Mouse (Mus musculus) neural tube, embryonic 11.5 days (tissue): ENCODE measurements around the gene Baiap2l1. TPM values are rescaled to one million over a fixed set of nuclear protein-coding genes. Genes with fewer than 3 reads are reported as not detected.
"Not testable (repeated sequence)": the region's sequence is repeated elsewhere in the genome, so short reads cannot be mapped to it uniquely, and the experiment has no call there.

Experiments used
- ATAC-seq: fragments of 200-750 bp; cut with Nextera tagmentation; 2 replicates; pipeline ENCODE4 v1.8.0; 2017; ENCODE audit warnings: moderate number of reproducible peaks, mild to moderate bottlenecking, moderate TSS enrichment, moderate library complexity; ENCODE audit not compliant: insufficient read depth, low FRiP score, low TSS enrichment
- DNase-seq: peaks from one replicate; pipeline ENCODE4 v3.0.0-alpha.2; 2015; ENCODE audit warnings: low spot score
- H3K27ac ChIP-seq: fragments of 300-500 bp; sonication (generic); 2 replicates; pipeline ENCODE4 v1.5.1; 2014; ENCODE audit warnings: low read depth, mild to moderate bottlenecking, low read length
- H3K27me3 ChIP-seq: fragments of 300-500 bp; sonication (generic); 2 replicates; pipeline ENCODE4 v1.6.1; 2014; ENCODE audit warnings: mild to moderate bottlenecking, low read length, mixed read lengths; ENCODE audit not compliant: control insufficient read depth, insufficient read depth
- H3K36me3 ChIP-seq: fragments of 300-500 bp; sonication (generic); 2 replicates; pipeline ENCODE4 v1.6.1; 2014; ENCODE audit warnings: mild to moderate bottlenecking, low read length, moderate library complexity, mixed read lengths; ENCODE audit not compliant: control insufficient read depth, insufficient read depth
- H3K4me1 ChIP-seq: fragments of 300-500 bp; sonication (generic); 2 replicates; pipeline ENCODE4 v1.6.1; 2014; ENCODE audit warnings: low read length, mixed read lengths; ENCODE audit not compliant: control insufficient read depth, insufficient read depth
- H3K4me2 ChIP-seq: fragments of 300-500 bp; sonication (generic); 2 replicates; pipeline ENCODE4 v1.6.1; 2014; ENCODE audit warnings: low read depth, mild to moderate bottlenecking, moderate library complexity
- H3K4me3 ChIP-seq: fragments of 300-500 bp; sonication (generic); 2 replicates; pipeline ENCODE4 v1.5.1; 2014; ENCODE audit warnings: low read depth, low read length
- H3K9ac ChIP-seq: fragments of 300-500 bp; sonication (generic); 2 replicates; pipeline ENCODE4 v1.6.1; 2014; ENCODE audit warnings: mild to moderate bottlenecking, low read length
- H3K9me3 ChIP-seq: fragments of 300-500 bp; sonication (generic); 2 replicates; pipeline ENCODE4 v1.6.1; 2016; ENCODE audit warnings: low read length; ENCODE audit not compliant: control insufficient read depth
- WGBS: fragments of 180-500 bp; shearing (Covaris S2); extraction: QIAGEN DNeasy Blood & Tissue Kit; methylation state at CpG from one replicate; pipeline ENCODE4 v1.1.7; 2014; 5-methylcytosine and 5-hydroxymethylcytosine counted together
- polyA plus RNA-seq: library from polyadenylated mRNA; unstranded; fragments of >200 nt; fragmentation: Nextera tagmentation; extraction: Ambion mirVana; gene quantifications from 2 replicates; pipeline ENCODE4 v1.2.1, GENCODE M21; 2014

Gene Baiap2l1
- polyA plus RNA-seq, 1 experiment from 2014 or later, result 2.9 TPM

- DNase-seq (no peak), ATAC-seq (no peak)
- 85% methylated on average over 4 of the region's 4 CpGs for WGBS
- Histone ChIP-seq H3K36me3 (no peaks in the 10 kb centered on the region), H3K9ac (no peak overlapping the region), H3K4me2 (no peak overlapping the region), H3K4me1 (no peaks in the 10 kb centered on the region), H3K27ac (no peak overlapping the region), H3K27me3 (no peaks in the 10 kb centered on the region), H3K4me3 (no peak overlapping the region), H3K9me3 (no peaks in the 10 kb centered on the region)
Measured at GRCm38 (mm10) chr5:144379431-144379830, 21.5 kb upstream of the Baiap2l1 start.

GRCm38 (mm10) chr5:144372885-144373284, 15.0 kb upstream of the Baiap2l1 start:
- no peak overlapping the region for H3K27ac ChIP-seq
- no peak overlapping the region for H3K9ac ChIP-seq
- no peak for DNase-seq
- WGBS, result 86% methylated on average over 2 of the region's 2 CpGs
- no peak overlapping the region for H3K4me2 ChIP-seq
- no peak for ATAC-seq
- no peaks in the 10 kb centered on the region for H3K27me3 ChIP-seq
- no peaks in the 10 kb centered on the region for H3K36me3 ChIP-seq
- no peaks in the 10 kb centered on the region for H3K4me1 ChIP-seq
- H3K4me3 ChIP-seq, result no peak overlapping the region
- H3K9me3 ChIP-seq, result no peaks in the 10 kb centered on the region

- Histone ChIP-seq H3K4me3 (no peak overlapping the region), H3K9ac (no peak overlapping the region), H3K9me3 (no peaks in the 10 kb centered on the region), H3K36me3 (no peaks in the 10 kb centered on the region), H3K4me1 (no peaks in the 10 kb centered on the region), H3K27ac (no peak overlapping the region), H3K4me2 (no peak overlapping the region), H3K27me3 (no peaks in the 10 kb centered on the region)
- no peak for DNase-seq
- 47% methylated on average over 2 of the region's 2 CpGs for WGBS
- no peak for ATAC-seq
Measured at GRCm38 (mm10) chr5:144372177-144372576, 14.3 kb upstream of the Baiap2l1 start.

- WGBS, result 3% methylated on average over 6 of the region's 6 CpGs
- no peaks in the 10 kb centered on the region for H3K9me3 ChIP-seq
- no peak overlapping the region for H3K4me2 ChIP-seq
- ATAC-seq (no peak), DNase-seq (peak; percentile 21)
- no peaks in the 10 kb centered on the region for H3K27me3 ChIP-seq
- no peak overlapping the region for H3K9ac ChIP-seq
- no peaks in the 10 kb centered on the region for H3K4me1 ChIP-seq
- H3K27ac ChIP-seq, result no peak overlapping the region
- no peaks in the 10 kb centered on the region for H3K36me3 ChIP-seq
- no peak overlapping the region for H3K4me3 ChIP-seq
Measured at GRCm38 (mm10) chr5:144370986-144371385, 13.1 kb upstream of the Baiap2l1 start.

- 89% methylated on average over 9 of the region's 9 CpGs for WGBS
- Histone ChIP-seq H3K36me3 (no peaks in the 10 kb centered on the region), H3K4me3 (no peak overlapping the region), H3K27ac (no peak overlapping the region), H3K27me3 (no peaks in the 10 kb centered on the region), H3K9ac (no peak overlapping the region), H3K4me1 (no peaks in the 10 kb centered on the region), H3K4me2 (no peak overlapping the region), H3K9me3 (no peaks in the 10 kb centered on the region)
- DNase-seq (no peak), ATAC-seq (no peak)
Measured at GRCm38 (mm10) chr5:144368661-144369205, 10.8 kb upstream of the Baiap2l1 start.

GRCm38 (mm10) chr5:144366551-144366950, 8.6 kb upstream of the Baiap2l1 start:
- H3K27me3 ChIP-seq, H3K27ac ChIP-seq, H3K4me3 ChIP-seq, DNase-seq, H3K4me2 ChIP-seq, H3K36me3 ChIP-seq, H3K9ac ChIP-seq, H3K9me3 ChIP-seq, ATAC-seq, H3K4me1 ChIP-seq: not testable (repeated sequence)
- 80% methylated on average over 6 of the region's 6 CpGs for WGBS

GRCm38 (mm10) chr5:144364680-144365357, 6.9 kb upstream of the Baiap2l1 start:
- Histone ChIP-seq H3K4me3 (no peak overlapping the region), H3K4me1 (no peaks in the 10 kb centered on the region), H3K27me3 (no peaks in the 10 kb centered on the region), H3K27ac (no peak overlapping the region), H3K36me3 (no peaks in the 10 kb centered on the region), H3K9ac (no peak overlapping the region), H3K9me3 (no peaks in the 10 kb centered on the region), H3K4me2 (no peak overlapping the region)
- DNase-seq (no peak), ATAC-seq (no peak)
- 93% methylated on average over 11 of the region's 11 CpGs for WGBS

GRCm38 (mm10) chr5:144360346-144360745, 2.4 kb upstream of the Baiap2l1 start:
- DNase-seq (no peak), ATAC-seq (no peak)
- no peak overlapping the region for H3K9ac ChIP-seq
- H3K36me3 ChIP-seq, result no peaks in the 10 kb centered on the region
- no peaks in the 10 kb centered on the region for H3K9me3 ChIP-seq
- H3K4me1 ChIP-seq, result peaks cover 2% of the 10 kb centered on the region; the same call in 1 of the 2 replicates
- peaks cover 9% of the 10 kb centered on the region for H3K27me3 ChIP-seq
- 46% methylated on average over 6 of the region's 6 CpGs for WGBS
- no peak overlapping the region for H3K4me2 ChIP-seq
- no peak overlapping the region for H3K4me3 ChIP-seq
- H3K27ac ChIP-seq, result no peak overlapping the region

- DNase-seq (no peak), ATAC-seq (no peak)
- H3K9ac ChIP-seq, result no peak overlapping the region
- H3K4me1 ChIP-seq, result peaks cover 2% of the 10 kb centered on the region; the same call in 1 of the 2 replicates
- H3K27ac ChIP-seq, result no peak overlapping the region
- no peak overlapping the region for H3K4me2 ChIP-seq
- no peak overlapping the region for H3K4me3 ChIP-seq
- H3K9me3 ChIP-seq, result no peaks in the 10 kb centered on the region
- WGBS, result 77% methylated on average over 6 of the region's 6 CpGs
- H3K27me3 ChIP-seq, result peaks cover 9% of the 10 kb centered on the region
- H3K36me3 ChIP-seq, result no peaks in the 10 kb centered on the region
Measured at GRCm38 (mm10) chr5:144359886-144360285, 2.0 kb upstream of the Baiap2l1 start.
